Mouse (Mus musculus) cerebellum, adult 2 months (tissue): ENCODE data around the gene Med7. TPM values are rescaled to one million over a fixed set of nuclear protein-coding genes. Genes with fewer than 3 reads are reported as not detected.

Source experiments
- DNase-seq, 2 experiments: peaks; one replicate each; pipeline ENCODE4 v3.0.0; 2021
- H3K27ac ChIP-seq: fragments of 200-500 bp; 2 replicates; pipeline ENCODE4 v1.5.1; 2012; ENCODE audit warnings: low read length, control low read depth, inconsistent platforms; ENCODE audit not compliant: insufficient read depth
- H3K27me3 ChIP-seq: fragments of 200-500 bp; 2 replicates; pipeline ENCODE4 v1.6.1; 2012; ENCODE audit warnings: inconsistent platforms, mild to moderate bottlenecking, low read length, moderate library complexity; ENCODE audit not compliant: control insufficient read depth, insufficient read depth
- H3K4me1 ChIP-seq: fragments of 200-500 bp; 2 replicates; pipeline ENCODE4 v1.6.1; 2011; ENCODE audit warnings: low read length; ENCODE audit not compliant: control insufficient read depth, insufficient read depth
- H3K4me3 ChIP-seq: fragments of 200-500 bp; replicated peaks from 2 replicates; pipeline ENCODE3; 2011; ENCODE audit warnings: mild to moderate bottlenecking, low read depth, low read length, control low read depth; ENCODE audit not compliant: insufficient read depth
- CTCF ChIP-seq: fragments of 200-500 bp; IDR thresholded peaks from 2 replicates; pipeline ENCODE4 v1.5.1; 2011; ENCODE audit warnings: low read depth, mild to moderate bottlenecking, control low read depth, low read length, moderate library complexity, borderline replicate concordance; ENCODE audit not compliant: insufficient read depth
- POLR2A ChIP-seq: fragments of 200-500 bp; IDR thresholded peaks from 2 replicates; pipeline ENCODE4 v1.6.1; 2011; ENCODE audit warnings: low read length, control low read depth, borderline replicate concordance; ENCODE audit not compliant: insufficient read depth
- WGBS: fragments of 180-500 bp; shearing (Covaris S2); methylation state at CpG from one replicate; pipeline ENCODE4 v1.1.7; 2018; 5-methylcytosine and 5-hydroxymethylcytosine counted together
- polyA plus RNA-seq: library from polyadenylated mRNA; depleted of rRNA; stranded (reverse); fragments of >200 nt; gene quantifications from 2 replicates; pipeline ENCODE4 v1.2.3, GENCODE M21; 2012; rRNA removed

Med7 gene
- polyA plus RNA-seq, 1 experiment = 39.4 TPM

GRCm38 (mm10) chr11:46474220-46474619, 37.5 kb downstream of the Med7 start:
- WGBS = 94% methylated on average over 4 of the region's 4 CpGs
- H3K27ac ChIP-seq = no peak overlapping the region
- no peaks in the 10 kb centered on the region for H3K27me3 ChIP-seq
- no peak overlapping the region for H3K4me3 ChIP-seq
- DNase-seq = no peak
- no peak for TF ChIP-seq POLR2A
- no peak for TF ChIP-seq CTCF
- no peaks in the 10 kb centered on the region for H3K4me1 ChIP-seq

- 85% methylated on average over 9 of the region's 9 CpGs for WGBS
- H3K4me1 ChIP-seq = no peaks in the 10 kb centered on the region
- H3K27ac ChIP-seq = no peak overlapping the region
- H3K27me3 ChIP-seq = no peaks in the 10 kb centered on the region
- H3K4me3 ChIP-seq = no peak overlapping the region
- DNase-seq = no peak
- no peak for TF ChIP-seq POLR2A
- TF ChIP-seq CTCF = no peak
These were observed 42.6 kb downstream of the Med7 start for GRCm38 (mm10) chr11:46479311-46479710.

GRCm38 (mm10) chr11:46480517-46480916, 43.8 kb downstream of the Med7 start:
- WGBS = 83% methylated on average over 7 of the region's 7 CpGs
- TF ChIP-seq CTCF (no peak), POLR2A (no peak)
- H3K27ac ChIP-seq = no peak overlapping the region
- no peaks in the 10 kb centered on the region for H3K4me1 ChIP-seq
- DNase-seq = no peak
- no peaks in the 10 kb centered on the region for H3K27me3 ChIP-seq
- no peak overlapping the region for H3K4me3 ChIP-seq

GRCm38 (mm10) chr11:46488231-46488630, 51.5 kb downstream of the Med7 start:
- DNase-seq = peak in 1 of 2 experiments; percentile 7
- H3K27ac ChIP-seq = no peak overlapping the region
- no peaks in the 10 kb centered on the region for H3K4me1 ChIP-seq
- TF ChIP-seq CTCF (no peak), POLR2A (no peak)
- no peaks in the 10 kb centered on the region; the same call in 1 of the 2 replicates for H3K27me3 ChIP-seq
- no peak overlapping the region for H3K4me3 ChIP-seq
- 0% methylated on average over 1 of the region's 1 CpGs for WGBS

- WGBS = 76% methylated on average over 2 of the region's 2 CpGs
- Histone ChIP-seq H3K4me3 (no peak overlapping the region), H3K27me3 (no peaks in the 10 kb centered on the region; the same call in 1 of the 2 replicates), H3K27ac (no peak overlapping the region), H3K4me1 (no peaks in the 10 kb centered on the region)
- DNase-seq = no peak
- TF ChIP-seq CTCF (no peak), POLR2A (no peak)
These were observed 51.9 kb downstream of the Med7 start for GRCm38 (mm10) chr11:46488650-46489049.

Other genes starting within 250 kb of the Med7 start
- 0.39 and 0.52 TPM in 2 replicates for gene Fndc9, start 201.4 kb upstream of the Med7 start, polyA plus RNA-seq
- 200 and 203 TPM in 2 replicates for gene Cyfip2, start 124.1 kb upstream of the Med7 start, polyA plus RNA-seq
- 0.30 and 0.39 TPM in 2 replicates for gene Itk, start 47.4 kb upstream of the Med7 start, polyA plus RNA-seq
- gene Fam71b, start 40.4 kb upstream of the Med7 start, polyA plus RNA-seq = not detected in 2 replicates
- 0.35 and 0.70 TPM in 2 replicates for gene Havcr2, start 18.0 kb downstream of the Med7 start, polyA plus RNA-seq
- gene Gm12169, start 87.3 kb downstream of the Med7 start, polyA plus RNA-seq = not detected in 2 replicates
- gene BC053393, start 134.6 kb downstream of the Med7 start, polyA plus RNA-seq = not detected in 2 replicates
- gene Dppa1, start 192.3 kb downstream of the Med7 start, polyA plus RNA-seq = not detected in 2 replicates